Mouse (Mus musculus) E14TG2a.4 (cell line): ENCODE data around the gene Nab1.

Experiments
- CTCF ChIP-seq: conservative IDR thresholded peaks from 2 replicates; pipeline ENCODE4 v1.5.1; 2014; ENCODE audit warnings: low read length
- NANOG ChIP-seq: IDR thresholded peaks from 2 replicates; pipeline ENCODE4 v1.6.1; 2014; ENCODE audit warnings: borderline replicate concordance, low read length, mixed read lengths
- POU5F1 ChIP-seq: IDR thresholded peaks from 2 replicates; pipeline ENCODE4 v1.6.1; 2014; ENCODE audit warnings: low read length, borderline replicate concordance

DNA sequence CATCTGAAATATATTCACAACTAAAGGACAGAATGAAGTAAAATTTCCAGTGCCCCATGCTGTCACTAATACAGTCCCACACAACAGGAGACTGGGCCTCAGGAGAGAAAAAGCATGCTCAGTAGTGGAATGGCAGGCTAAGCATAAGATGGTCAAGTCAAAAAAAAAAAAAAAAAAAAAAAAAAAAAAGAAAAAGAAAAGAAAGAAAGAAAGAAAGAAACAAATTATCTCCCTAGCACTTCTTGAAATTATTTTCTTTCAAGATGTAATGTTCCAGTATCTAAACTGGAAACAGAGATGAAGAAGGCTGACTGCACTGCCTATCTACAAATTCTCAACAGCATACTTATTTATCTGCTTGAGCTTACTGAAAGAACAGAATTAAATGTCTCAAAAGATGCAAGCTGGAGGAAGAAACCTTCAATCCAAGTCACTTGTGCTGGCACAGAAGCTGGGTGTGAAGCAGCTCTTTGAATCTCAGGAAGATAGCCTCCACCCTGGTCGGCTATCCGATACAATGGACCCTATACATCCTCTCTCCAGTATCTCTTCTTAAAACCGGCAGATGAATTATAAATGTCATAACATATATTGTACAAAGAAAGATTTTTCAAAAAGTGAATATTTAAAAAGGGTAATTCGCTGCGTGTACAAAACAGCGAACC lies 1.6 kb downstream of the Nab1 start:
- TF ChIP-seq CTCF: no peak
- TF ChIP-seq POU5F1: no peak
- no peak for TF ChIP-seq NANOG
